Mouse (Mus musculus): ENCODE data around the gene Pef1. TPM values are rescaled to one million over a fixed set of nuclear protein-coding genes. Genes with fewer than 3 reads are reported as not detected.

The Pef1 gene
- total RNA-seq, 2 experiments from 2014 or later = 15.2 to 57.4 TPM

GRCm38 (mm10) chr4:130170362-130170761 lies 68.0 kb downstream of the Pef1 start:
- ATAC-seq (replicated peaks; ENCODE audit: low FRiP score, low TSS enrichment, poor library complexity, severe bottlenecking) = no peak

- no peak for ATAC-seq (replicated peaks; ENCODE audit: low FRiP score, low TSS enrichment, poor library complexity, severe bottlenecking)
These were observed 69.8 kb downstream of the Pef1 start for GRCm38 (mm10) chr4:130171951-130172765.

DNA sequence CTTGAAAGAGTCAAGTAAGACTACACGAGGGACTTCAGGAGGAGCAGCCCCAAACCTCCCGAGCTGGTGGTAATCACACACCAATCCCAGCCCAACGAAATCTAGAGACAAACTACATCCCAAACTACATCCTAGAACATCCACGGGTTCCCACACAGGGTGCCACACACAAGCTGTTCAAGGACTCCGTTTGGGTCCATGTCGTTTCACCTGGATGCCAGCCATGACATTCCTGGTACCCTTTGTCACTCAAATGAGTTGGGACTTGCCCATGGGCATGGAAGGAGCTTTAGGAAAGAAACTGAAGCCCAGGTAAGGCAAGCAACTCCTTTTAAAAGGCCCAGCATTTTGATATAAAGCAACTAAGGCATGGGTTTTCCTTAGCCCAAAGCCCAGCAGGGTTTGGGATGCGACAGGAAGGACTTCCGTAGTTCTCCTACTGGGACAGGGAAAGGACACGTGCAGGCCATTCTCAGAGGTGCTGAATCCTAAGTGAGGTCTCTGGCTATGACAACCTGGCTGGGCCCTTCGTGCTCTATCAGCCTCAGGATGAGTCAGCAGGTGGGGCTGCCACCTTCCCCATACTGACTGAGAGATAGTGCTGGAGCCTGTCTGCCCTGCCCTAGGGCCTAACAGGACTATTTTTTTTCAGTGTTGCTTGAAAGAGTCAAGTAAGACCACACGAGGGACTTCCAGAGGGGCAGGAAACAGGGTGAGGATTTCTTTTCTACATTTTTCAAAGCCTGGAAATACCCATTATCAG lies 70.9 kb downstream of the Pef1 start:
- ATAC-seq (replicated peaks; ENCODE audit: low FRiP score, low TSS enrichment, poor library complexity, severe bottlenecking) = peak; percentile 73

DNA sequence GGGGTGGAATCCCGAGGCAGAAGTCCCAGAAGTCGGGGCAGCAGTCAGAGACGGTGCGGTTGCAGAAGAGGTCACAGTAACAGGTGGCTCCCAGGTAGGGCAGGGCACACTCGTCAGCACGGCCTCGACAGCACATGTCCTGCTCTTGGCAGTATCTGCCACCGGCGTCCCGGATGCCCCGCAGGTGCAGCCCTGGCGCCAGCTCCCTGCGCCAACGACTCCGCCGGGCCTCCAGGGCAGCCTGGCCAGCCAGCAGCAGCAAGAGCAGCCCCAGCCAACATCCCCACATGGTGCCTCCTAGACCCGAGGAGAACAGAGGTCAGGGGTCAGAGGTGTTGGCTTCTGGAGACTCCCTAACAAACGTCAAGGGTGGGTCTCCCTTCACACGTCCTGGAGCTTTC lies 71.6 kb downstream of the Pef1 start:
- no peak for ATAC-seq (replicated peaks; ENCODE audit: low FRiP score, low TSS enrichment, poor library complexity, severe bottlenecking)

DNA sequence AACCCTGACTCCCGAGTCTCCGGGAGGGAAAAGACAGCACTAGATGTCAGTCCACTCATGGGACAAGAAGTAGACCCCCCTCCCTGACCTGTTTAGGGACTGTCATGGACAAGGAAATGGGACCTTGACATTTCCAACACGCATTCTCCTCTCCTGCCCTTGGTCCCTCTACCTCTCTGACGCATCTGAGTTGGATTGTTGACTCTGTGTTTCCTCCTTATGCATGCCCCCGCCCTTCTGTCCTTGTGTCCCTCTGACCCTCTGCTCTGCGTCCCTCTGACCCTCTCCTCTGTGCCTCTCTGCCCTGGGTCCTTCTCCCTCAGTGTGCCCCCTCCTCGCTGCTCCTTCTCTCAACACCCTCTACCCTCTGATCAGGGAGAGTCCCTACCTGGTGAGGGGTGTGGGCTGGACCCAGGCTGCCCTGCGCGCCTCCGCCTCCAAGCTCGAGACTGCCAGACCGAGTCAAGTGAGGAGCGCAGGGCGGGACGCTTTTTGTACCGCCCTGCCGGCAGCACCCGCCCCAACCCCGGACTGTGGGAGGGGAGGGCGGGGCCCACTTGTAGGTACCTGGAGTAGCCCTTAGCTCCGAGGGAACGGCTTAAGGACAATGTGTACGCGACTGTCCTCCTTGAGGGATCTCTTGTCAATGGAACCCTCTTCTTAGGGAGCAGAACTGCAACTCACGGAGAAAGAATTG lies 72.1 kb downstream of the Pef1 start:
- peak; percentile 78 for ATAC-seq (replicated peaks; ENCODE audit: low FRiP score, low TSS enrichment, poor library complexity, severe bottlenecking)

DNA sequence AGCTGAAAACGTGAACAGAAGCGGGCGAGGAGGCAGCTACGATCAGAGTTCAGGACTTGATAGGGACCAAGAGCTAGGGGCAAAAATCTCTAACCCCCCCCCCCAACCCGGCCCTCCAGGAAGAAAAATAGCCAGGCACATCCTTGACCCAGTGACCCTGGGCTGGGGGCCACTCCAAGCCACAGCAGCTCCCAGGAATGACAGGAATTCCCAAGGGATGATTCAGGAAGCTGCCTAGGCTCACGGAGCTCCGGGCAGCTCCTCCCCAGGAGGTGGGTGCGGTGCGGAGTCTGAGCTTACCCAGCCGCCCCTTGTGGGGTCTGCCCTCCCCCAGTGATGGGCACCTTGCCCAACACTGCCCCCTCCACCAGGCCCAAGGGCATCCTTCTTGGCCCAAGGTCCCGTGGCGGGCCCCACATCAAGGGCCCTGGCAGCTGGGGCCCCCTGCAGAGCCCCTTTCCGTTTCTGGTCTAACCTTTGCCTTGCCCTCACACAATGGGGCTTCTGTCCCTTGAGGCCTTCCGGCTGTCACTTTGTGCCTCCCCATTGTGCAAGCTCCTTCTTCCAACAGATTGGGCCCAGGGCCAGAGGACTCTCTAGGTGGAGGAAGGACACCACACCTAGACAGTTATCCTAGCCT lies 72.8 kb downstream of the Pef1 start, which contains the start of gene Tinagl1:
Gene Tinagl1 (minus strand): TSS at position 51 of the 640 bp plus-strand sequence.
- no peak for ATAC-seq (replicated peaks; ENCODE audit: low FRiP score, low TSS enrichment, poor library complexity, severe bottlenecking)

- ATAC-seq (replicated peaks; ENCODE audit: low FRiP score, low TSS enrichment, poor library complexity, severe bottlenecking) = no peak
These were observed 73.9 kb downstream of the Pef1 start for GRCm38 (mm10) chr4:130176156-130176720.

GRCm38 (mm10) chr4:130177087-130177486 lies 74.7 kb downstream of the Pef1 start:
- ATAC-seq (replicated peaks; ENCODE audit: low FRiP score, low TSS enrichment, poor library complexity, severe bottlenecking) = no peak

DNA sequence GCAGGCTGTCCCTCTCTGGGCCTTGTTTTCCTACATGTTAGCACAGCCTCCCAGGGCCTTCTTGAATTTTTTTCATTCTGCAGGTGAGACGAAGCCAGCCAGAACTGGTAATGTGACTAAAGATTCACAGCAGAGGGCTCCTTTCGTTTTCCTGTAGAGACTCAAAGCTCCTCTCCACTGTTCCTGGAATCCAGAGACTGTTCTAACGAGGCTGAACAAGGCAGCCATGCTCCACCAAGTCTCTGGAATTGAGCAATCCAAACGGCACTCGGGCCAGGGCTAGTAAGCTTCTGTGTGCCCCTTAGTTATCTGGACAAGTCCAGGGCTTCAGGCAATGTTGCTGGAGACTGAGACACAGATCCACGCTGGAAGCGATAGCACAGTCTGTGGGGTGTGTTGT lies 75.2 kb downstream of the Pef1 start:
- ATAC-seq (replicated peaks; ENCODE audit: low FRiP score, low TSS enrichment, poor library complexity, severe bottlenecking) = no peak

Other genes starting within 250 kb of the Pef1 start
- not detected in 2 replicates for gene Spocd1, start 173.3 kb upstream of the Pef1 start, total RNA-seq (2014; fragmentation: Nextera tagmentation)
- gene Spocd1, start 173.3 kb upstream of the Pef1 start, total RNA-seq (2017) = not detected in 2 replicates
- gene Adgrb2, start 117.7 kb upstream of the Pef1 start, total RNA-seq (2014; fragmentation: Nextera tagmentation) = 1.2 TPM in 1 of 2 replicates, not detected in the other
- gene Adgrb2, start 117.7 kb upstream of the Pef1 start, total RNA-seq (2017) = not detected in 2 replicates
- gene Col16a1, start 54.7 kb upstream of the Pef1 start, total RNA-seq (2014; fragmentation: Nextera tagmentation) = 7.1 TPM in 1 of 2 replicates, not detected in the other
- gene Col16a1, start 54.7 kb upstream of the Pef1 start, total RNA-seq (2017) = 0.52 and 9.1 TPM in 2 replicates
- not detected in 2 replicates for gene Hcrtr1, start 36.8 kb downstream of the Pef1 start, total RNA-seq (2014; fragmentation: Nextera tagmentation)
- not detected in 2 replicates for gene Hcrtr1, start 36.8 kb downstream of the Pef1 start, total RNA-seq (2017)
- gene Tinagl1, start 72.6 kb downstream of the Pef1 start, total RNA-seq (2014; fragmentation: Nextera tagmentation) = 2.7 and 15.3 TPM in 2 replicates
- 1.8 and 2.7 TPM in 2 replicates for gene Tinagl1, start 72.6 kb downstream of the Pef1 start, total RNA-seq (2017)
- not detected in 2 replicates for gene Gm853, start 119.8 kb downstream of the Pef1 start, total RNA-seq (2014; fragmentation: Nextera tagmentation)
- not detected in 2 replicates for gene Gm853, start 119.8 kb downstream of the Pef1 start, total RNA-seq (2017)
- gene Serinc2, start 176.6 kb downstream of the Pef1 start, total RNA-seq (2014; fragmentation: Nextera tagmentation) = not detected in 2 replicates
- gene Serinc2, start 176.6 kb downstream of the Pef1 start, total RNA-seq (2017) = not detected in 2 replicates
- gene Fabp3, start 206.0 kb downstream of the Pef1 start, total RNA-seq (2014; fragmentation: Nextera tagmentation) = not detected in 2 replicates
- gene Fabp3, start 206.0 kb downstream of the Pef1 start, total RNA-seq (2017) = not detected in 2 replicates
- not detected in 2 replicates for gene Gm10570, start 206.1 kb downstream of the Pef1 start, total RNA-seq (2014; fragmentation: Nextera tagmentation)
- gene Gm10570, start 206.1 kb downstream of the Pef1 start, total RNA-seq (2017) = not detected in 2 replicates